In genomic region chr9:15211876-15212275, GRCm38 (mm10) we compare ENCODE assay signal across 10 mouse cellular contexts. TPM values are rescaled to one million over a fixed set of nuclear protein-coding genes. Genes with fewer than 3 reads are reported as not detected.
DNase-seq lines count a peak whose midpoint lies in the region; ATAC-seq and TF ChIP-seq lines count a peak whose summit lies in the region.
"Had no signal": no experiment of that assay in that cellular context is flagged by ENCODE, and none has a peak within 500 bp of the region (broad histone marks: within the 10 kb centered on the region; RNA-seq: fewer than 3 reads in every experiment).

No protein-coding gene starts in this region.

- H3K4me2 ChIP-seq in intestine, postnatal 0 days (replicated peaks; ENCODE audit: low read depth), result no peak overlapping the region
- H3K4me2 ChIP-seq in intestine, embryonic 16.5 days (ENCODE audit: low read depth, low read length), result no peak overlapping the region
- no peak overlapping the region for H3K4me2 ChIP-seq in lung, embryonic 14.5 days
- H3K4me2 ChIP-seq: embryonic facial prominence, embryonic 13.5 days; hindbrain, embryonic 12.5 days had no signal

- peak; percentile 19 for DNase-seq in adrenal gland, postnatal 14 days
- no peak for DNase-seq in adrenal gland, adult 2 months
- DNase-seq in lung, embryonic 14.5 days, result peak; percentile 3
- DNase-seq in lung, adult 18-20 months, result no peak
- DNase-seq in brain, adult 2 months (ENCODE audit: low read depth, low spot score), result peak; percentile 1
- no peak for DNase-seq in testis, postnatal 10 days (ENCODE audit: low spot score)

- peak; percentile 50 for TF ChIP-seq CTCF in intestine, postnatal 0 days (IDR thresholded peaks at IDR 0.05; ENCODE audit: low read depth)
- peak; percentile 17; the same call in 1 of the 2 replicates for TF ChIP-seq CTCF in lung, embryonic 14.5 days (IDR thresholded peaks at IDR 0.05; ENCODE audit: low read depth)

- WGBS in intestine, postnatal 0 days, result 69% methylated on average over 3 of the region's 3 CpGs
- WGBS in intestine, embryonic 16.5 days, result 79% methylated on average over 3 of the region's 3 CpGs
- WGBS in lung, embryonic 14.5 days, result 70% methylated on average over 3 of the region's 3 CpGs

- no peak overlapping the region for H3K27ac ChIP-seq in intestine, postnatal 0 days (ENCODE audit: low read depth, low read length)
- no peak overlapping the region for H3K27ac ChIP-seq in intestine, embryonic 16.5 days (ENCODE audit: low read length)
- no peak overlapping the region for H3K27ac ChIP-seq in lung, embryonic 14.5 days (ENCODE audit: low read depth)
- H3K27ac ChIP-seq: embryonic facial prominence, embryonic 13.5 days; hindbrain, embryonic 12.5 days had no signal

- H3K9ac ChIP-seq in intestine, postnatal 0 days (ENCODE audit: low read depth, low read length), result no peak overlapping the region
- H3K9ac ChIP-seq in intestine, embryonic 16.5 days (ENCODE audit: low read depth, low read length), result no peak overlapping the region
- no peak overlapping the region for H3K9ac ChIP-seq in lung, embryonic 14.5 days
- H3K9ac ChIP-seq: embryonic facial prominence, embryonic 13.5 days; hindbrain, embryonic 12.5 days had no signal

- no peaks in the 10 kb centered on the region for H3K27me3 ChIP-seq in intestine, postnatal 0 days (replicated peaks; ENCODE audit: control insufficient read depth, insufficient read depth, low read length)
- no peaks in the 10 kb centered on the region for H3K27me3 ChIP-seq in intestine, embryonic 16.5 days (replicated peaks; ENCODE audit: control insufficient read depth, insufficient read depth, low read length)
- no peaks in the 10 kb centered on the region for H3K27me3 ChIP-seq in lung, embryonic 14.5 days (ENCODE audit: insufficient read depth, low read length)
- H3K27me3 ChIP-seq: embryonic facial prominence, embryonic 13.5 days; hindbrain, embryonic 12.5 days had no signal

- H3K4me1 ChIP-seq in intestine, postnatal 0 days (replicated peaks; ENCODE audit: control insufficient read depth, insufficient read depth, low read length), result no peaks in the 10 kb centered on the region
- H3K4me1 ChIP-seq in intestine, embryonic 16.5 days (ENCODE audit: control insufficient read depth, insufficient read depth, low read length), result no peaks in the 10 kb centered on the region
- H3K4me1 ChIP-seq in lung, embryonic 14.5 days (ENCODE audit: insufficient read depth), result no peaks in the 10 kb centered on the region
- H3K4me1 ChIP-seq: embryonic facial prominence, embryonic 13.5 days; hindbrain, embryonic 12.5 days had no signal

- no peaks in the 10 kb centered on the region for H3K9me3 ChIP-seq in intestine, postnatal 0 days (ENCODE audit: control insufficient read depth)
- H3K9me3 ChIP-seq in intestine, embryonic 16.5 days (ENCODE audit: control insufficient read depth, low read length), result no peaks in the 10 kb centered on the region
- H3K9me3 ChIP-seq in lung, embryonic 14.5 days (ENCODE audit: low read depth, low read length), result no peaks in the 10 kb centered on the region
- H3K9me3 ChIP-seq: embryonic facial prominence, embryonic 13.5 days; hindbrain, embryonic 12.5 days had no signal

- H3K4me3 ChIP-seq in intestine, postnatal 0 days (ENCODE audit: low read depth, low read length), result no peak overlapping the region
- no peak overlapping the region for H3K4me3 ChIP-seq in intestine, embryonic 16.5 days (ENCODE audit: low read length)
- H3K4me3 ChIP-seq in lung, embryonic 14.5 days (ENCODE audit: low read depth, low read length), result no peak overlapping the region
- H3K4me3 ChIP-seq: embryonic facial prominence, embryonic 13.5 days; hindbrain, embryonic 12.5 days had no signal

- H3K36me3 ChIP-seq in intestine, postnatal 0 days (ENCODE audit: control insufficient read depth, insufficient read depth), result no peaks in the 10 kb centered on the region
- no peaks in the 10 kb centered on the region for H3K36me3 ChIP-seq in intestine, embryonic 16.5 days (ENCODE audit: control insufficient read depth, insufficient read depth, low read length)
- H3K36me3 ChIP-seq in lung, embryonic 14.5 days (ENCODE audit: insufficient read depth), result no peaks in the 10 kb centered on the region
- H3K36me3 ChIP-seq: embryonic facial prominence, embryonic 13.5 days; hindbrain, embryonic 12.5 days had no signal

- ATAC-seq in intestine, postnatal 0 days, result no peak
- no peak for ATAC-seq in intestine, embryonic 16.5 days
- ATAC-seq in lung, embryonic 14.5 days (ENCODE audit: insufficient read depth), result no peak

RNA-seq across cellular contexts. Expression of gene Vstm5, which starts 27.0 kb away (rescaled TPM):
- 0.59 and 1.1 TPM in 2 replicates for total RNA-seq in adrenal gland, postnatal 14 days (2021)
- total RNA-seq in adrenal gland, adult 2 months (2021), result 1 to 10 TPM in 1 of 2 experiments, under 1 TPM in 1; 0.55 to 1.2 TPM
- polyA plus RNA-seq in adrenal gland, adult 2 months (2012; rRNA removed), result 1.2 and 1.4 TPM in 2 replicates
- 4.4 TPM in 2 replicates for polyA plus RNA-seq in intestine, postnatal 0 days (2015; fragmentation: Nextera tagmentation; extraction: Ambion mirVana)
- 7.7 and 9.2 TPM in 2 replicates for polyA plus RNA-seq in intestine, embryonic 16.5 days (2015; fragmentation: Nextera tagmentation; extraction: Ambion mirVana)
- polyA plus RNA-seq in lung, embryonic 14.5 days (2014; fragmentation: Nextera tagmentation; extraction: Ambion mirVana), result 1.3 and 1.6 TPM in 2 replicates

Comparison
In these comparisons a context has a peak if more than half of its experiments do, and no peak if none do; other contexts are left out.
1. DNase-seq: peak in adrenal gland, postnatal 14 days (single experiment), lung, embryonic 14.5 days (single experiment) and brain, adult 2 months (single experiment); none in adrenal gland, adult 2 months (single experiment), lung, adult 18-20 months (0 of 2) and testis, postnatal 10 days (single experiment).